Mouse (Mus musculus) testis, adult 2 months (tissue): ENCODE data around the gene Abca7.

Experiments
- CTCF ChIP-seq: fragments of 200-500 bp; IDR thresholded peaks from 2 replicates; pipeline ENCODE4 v1.5.1; 2012; ENCODE audit warnings: low read depth, mild to moderate bottlenecking, inconsistent platforms, low read length, moderate library complexity; ENCODE audit not compliant: control insufficient read depth, insufficient read depth, insufficient replicate concordance
- POLR2A ChIP-seq: fragments of 200-500 bp; IDR thresholded peaks from 2 replicates; pipeline ENCODE4 v1.6.1; 2012; ENCODE audit warnings: low read depth, mild to moderate bottlenecking, inconsistent platforms, low read length, moderate library complexity; ENCODE audit not compliant: control insufficient read depth

DNA sequence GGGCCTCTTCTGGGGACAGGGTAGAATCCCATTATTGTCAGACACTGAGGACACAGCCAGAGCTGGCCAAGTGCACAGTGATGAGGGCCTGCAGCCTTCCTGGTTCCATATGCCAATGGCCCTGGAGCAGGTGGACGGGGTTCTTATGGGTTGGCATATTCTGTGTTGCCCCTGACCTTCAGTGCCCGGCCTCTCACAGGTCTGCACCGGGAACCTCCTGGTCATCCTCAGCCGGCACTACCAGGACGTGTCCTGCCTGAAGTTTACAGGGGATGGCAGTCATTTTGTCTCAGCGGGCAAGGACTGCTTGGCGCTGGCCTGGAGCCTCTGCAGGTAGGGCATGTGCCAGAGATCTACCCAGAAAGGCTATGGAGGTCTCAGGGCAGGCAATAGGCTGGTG, 31.6 kb upstream of the Abca7 start:
- no peak for TF ChIP-seq CTCF
- no peak for TF ChIP-seq POLR2A
